Mouse (Mus musculus): ENCODE data around the gene Bdh2. TPM values are rescaled to one million over a fixed set of nuclear protein-coding genes. Genes with fewer than 3 reads are reported as not detected.

Gene Bdh2
- polyA plus RNA-seq (2012; rRNA removed): 2.9 and 4.5 TPM in 2 replicates

DNA sequence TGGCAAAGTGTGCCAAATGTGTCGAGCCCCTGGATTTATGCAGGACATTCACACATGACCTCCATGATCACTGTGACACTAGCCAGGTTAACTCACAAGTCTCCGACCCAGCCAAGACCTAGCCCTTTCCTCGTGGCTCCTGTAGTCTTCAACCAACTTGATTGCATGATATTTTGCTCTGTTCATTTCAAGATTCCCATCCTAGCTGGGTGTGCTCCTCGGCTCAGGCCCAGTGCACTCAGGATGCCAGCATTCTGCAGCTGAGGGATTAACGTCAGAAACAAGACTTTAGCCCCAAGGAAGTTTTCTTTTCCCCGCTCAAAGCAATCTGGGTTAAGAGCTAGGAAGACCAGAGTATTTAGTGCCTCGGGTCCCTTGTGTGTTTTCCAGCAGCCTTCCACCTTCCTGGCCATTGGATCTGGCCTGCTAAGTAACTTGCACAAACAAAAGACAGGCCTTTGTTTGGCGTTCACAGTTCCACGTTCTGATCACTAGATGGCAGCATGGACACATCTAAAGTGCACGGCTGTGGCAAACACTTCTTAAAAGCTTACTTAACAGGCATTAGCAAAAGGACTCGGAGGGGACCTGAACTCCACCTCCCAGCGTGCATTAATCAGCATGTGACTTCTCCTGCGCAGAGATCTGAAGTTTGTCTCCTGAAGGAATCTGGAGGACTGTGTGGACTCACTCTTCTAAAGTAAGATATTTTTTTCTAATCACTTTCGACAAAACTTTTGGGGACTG, at the start of gene Bdh2:
TSS of gene Bdh2 (plus strand) at position 553 of the 747 bp plus-strand sequence.

DNA sequence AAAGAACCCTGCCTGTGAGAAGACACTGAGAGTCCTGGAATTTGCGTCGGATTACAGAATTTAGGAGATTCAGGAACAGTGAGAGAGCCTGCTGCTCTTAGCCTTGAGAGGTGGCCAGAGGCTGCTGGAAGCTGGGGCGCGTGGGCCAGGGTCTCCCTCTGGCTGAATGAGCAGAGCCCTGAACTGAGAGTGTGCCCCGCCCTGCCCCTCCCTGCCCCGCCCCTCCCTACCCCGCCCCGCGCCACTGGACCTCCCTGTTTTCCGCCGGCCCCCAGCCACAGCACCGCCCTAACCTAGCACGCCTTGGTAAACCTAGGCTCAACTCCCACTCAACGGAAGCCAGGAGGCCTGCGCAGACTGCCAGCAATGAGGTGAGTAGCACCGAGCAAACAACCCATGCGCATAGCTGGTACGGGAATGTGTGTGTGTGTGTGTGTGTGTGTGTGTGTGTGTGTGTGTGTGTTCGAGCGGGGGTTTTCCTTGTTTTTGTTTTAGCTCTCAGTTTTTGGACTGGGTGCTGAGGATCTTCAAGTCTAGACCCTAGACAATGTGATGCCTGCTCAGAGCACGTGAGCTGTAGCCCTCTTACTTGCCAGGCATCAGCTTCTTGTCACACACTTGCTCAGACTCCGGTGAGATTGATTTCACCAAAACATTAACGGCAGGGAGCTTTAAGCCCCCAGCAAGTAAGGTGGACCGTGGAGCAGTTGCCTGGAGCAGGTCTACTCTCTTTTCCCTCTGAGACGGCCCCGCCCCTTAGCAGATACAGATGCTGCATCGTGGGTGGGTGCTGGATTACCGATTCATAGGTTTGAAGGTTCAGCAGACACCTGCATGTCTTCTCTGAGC, 26.6 kb downstream of the Bdh2 start, which contains the start of gene Slc9b2:
TSS of gene Slc9b2 (plus strand) at position 290 of the 849 bp plus-strand sequence.

DNA sequence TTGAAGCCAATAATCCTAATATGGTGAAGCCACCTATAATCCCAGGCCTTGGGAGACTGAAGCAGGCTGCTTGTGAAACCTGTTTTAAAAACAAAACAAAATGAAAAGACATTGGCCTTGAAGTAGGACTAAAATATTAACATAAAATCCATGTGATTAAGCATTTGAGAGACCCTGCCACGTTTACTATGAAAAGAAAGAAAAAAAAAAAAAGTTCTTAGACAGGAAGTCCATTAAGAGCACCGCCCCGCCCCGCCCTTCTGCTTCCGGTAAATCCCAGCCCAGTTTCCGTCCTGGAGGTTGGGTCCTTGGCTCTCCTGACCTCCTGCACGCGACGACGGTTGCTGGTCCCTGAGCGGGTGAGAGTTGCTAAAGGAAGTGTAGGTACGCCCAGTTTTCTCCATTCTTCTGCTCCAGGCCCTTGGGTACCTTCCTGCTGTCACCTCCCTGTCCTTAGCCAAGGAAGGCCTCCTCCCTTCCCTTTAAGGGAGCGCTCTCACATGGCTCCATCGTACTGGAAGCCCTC, 66.8 kb downstream of the Bdh2 start, which contains the start of gene Slc9b1:
TSS of gene Slc9b1 (plus strand) at position 291 of the 526 bp plus-strand sequence.

Other genes with a start within 250 kb of the Bdh2 start
- 13.9 and 17.1 TPM in 2 replicates for gene Cenpe, start 68.7 kb upstream of the Bdh2 start, polyA plus RNA-seq (2012; rRNA removed)
- 1.2 TPM in 2 replicates for gene Slc9b2, start 26.5 kb downstream of the Bdh2 start, polyA plus RNA-seq (2012; rRNA removed)
- 0.06 and 0.14 TPM in 2 replicates for gene Slc9b1, start 66.8 kb downstream of the Bdh2 start, polyA plus RNA-seq (2012; rRNA removed)
- gene Cisd2, start 142.7 kb downstream of the Bdh2 start, polyA plus RNA-seq (2012; rRNA removed): 48.8 and 49.3 TPM in 2 replicates
- 286 and 296 TPM in 2 replicates for gene Ube2d3, start 156.9 kb downstream of the Bdh2 start, polyA plus RNA-seq (2012; rRNA removed)
- 2.7 and 3.3 TPM in 2 replicates for gene Manba, start 204.4 kb downstream of the Bdh2 start, polyA plus RNA-seq (2012; rRNA removed)

Data from central nervous system, embryonic 14 days (tissue).